Mouse (Mus musculus) heart, adult 2 months (tissue): Measurements from ENCODE around the gene Fkbp10. TPM values are rescaled to one million over a fixed set of nuclear protein-coding genes. Genes with fewer than 3 reads are reported as not detected.

Source experiments
- DNase-seq, 2 experiments: peaks; one replicate each; pipeline ENCODE4 v3.0.0; 2021
- H3K27ac ChIP-seq: fragments of 200-600 bp; 2 replicates; pipeline ENCODE4 v1.8.1; 2022
- H3K27me3 ChIP-seq: fragments of 200-500 bp; 2 replicates; pipeline ENCODE4 v1.6.1; 2012; ENCODE audit warnings: mild to moderate bottlenecking, low read length, inconsistent platforms, mixed read lengths; ENCODE audit not compliant: control insufficient read depth, insufficient read depth
- H3K36me3 ChIP-seq: fragments of 200-500 bp; 2 replicates; pipeline ENCODE4 v1.6.1; 2012; ENCODE audit warnings: low read length, inconsistent platforms; ENCODE audit not compliant: control insufficient read depth, insufficient read depth
- H3K4me1 ChIP-seq: fragments of 200-500 bp; 2 replicates; pipeline ENCODE4 v1.6.1; 2011; ENCODE audit warnings: low read length; ENCODE audit not compliant: control insufficient read depth, insufficient read depth
- H3K4me3 ChIP-seq: fragments of 200-600 bp; 2 replicates; pipeline ENCODE4 v1.8.1; 2022
- H3K79me2 ChIP-seq: fragments of 200-500 bp; replicated peaks from 2 replicates; pipeline ENCODE4 v1.6.1; 2012; ENCODE audit warnings: mild to moderate bottlenecking, inconsistent platforms, low read length, moderate library complexity, mixed read lengths; ENCODE audit not compliant: control insufficient read depth, insufficient read depth
- H3K9ac ChIP-seq: fragments of 200-500 bp; 2 replicates; pipeline ENCODE4 v1.6.1; 2012; ENCODE audit warnings: low read depth, mild to moderate bottlenecking, control low read depth, inconsistent platforms, low read length, mixed read lengths
- CTCF ChIP-seq: fragments of 200-600 bp; IDR thresholded peaks from 2 replicates; pipeline ENCODE4 v1.8.1; 2022; ENCODE audit warnings: antibody characterized with exemption, mild to moderate bottlenecking, moderate library complexity
- EP300 ChIP-seq: fragments of 200-500 bp; IDR thresholded peaks from 2 replicates; pipeline ENCODE4 v1.6.1; 2011; ENCODE audit warnings: low read depth, low read length, control low read depth; ENCODE audit not compliant: insufficient read depth
- POLR2A ChIP-seq: fragments of 200-500 bp; IDR thresholded peaks from 2 replicates; pipeline ENCODE4 v1.6.1; 2011; ENCODE audit warnings: mild to moderate bottlenecking, low read depth, low read length, control low read depth; ENCODE audit not compliant: insufficient read depth
- WGBS: fragments of 180-500 bp; shearing (Covaris S2); methylation state at CpG from one replicate; pipeline ENCODE4 v1.1.7; 2018; 5-methylcytosine and 5-hydroxymethylcytosine counted together
- intact Hi-C: fragments of 180-260 bp; cut with DNase I; formaldehyde crosslinking; loops from one replicate; pipeline ENCODE4 v1.15.1; 2025
- polyA plus RNA-seq: library from polyadenylated mRNA; depleted of rRNA; stranded (reverse); fragments of >200 nt; gene quantifications from 2 replicates; pipeline ENCODE4 v1.2.3, GENCODE M21; 2012
- total RNA-seq, 2 experiments: library from RNA; stranded (reverse); gene quantifications; 2 replicates each; pipeline ENCODE4 v1.2.3; 2021

The Fkbp10 gene
- total and polyA plus RNA-seq, 3 experiments = 7.4 to 24.8 (median 7.5) TPM

DNA sequence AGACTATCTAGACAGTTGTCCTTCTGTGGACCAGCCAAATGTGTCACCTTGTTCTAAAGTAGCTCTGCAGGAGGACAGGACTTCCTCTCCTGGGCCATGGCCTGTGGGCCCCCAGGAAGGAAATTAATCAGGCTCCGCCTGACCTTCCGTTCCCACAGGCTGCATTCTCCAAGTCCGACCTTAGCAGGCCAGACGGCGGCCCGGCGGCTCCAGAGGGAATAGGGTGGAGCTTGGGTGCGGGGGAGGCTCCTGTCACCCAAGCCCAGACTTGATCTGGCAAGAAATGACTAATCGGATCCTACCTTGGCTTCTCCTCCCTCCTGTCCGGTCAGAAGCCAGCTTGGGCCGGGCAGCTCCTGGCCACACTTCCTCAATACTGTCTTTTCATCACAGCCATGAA lies 20.3 kb upstream of the Fkbp10 start:
- peak; percentile 87 to 92 for DNase-seq
- no peaks in the 10 kb centered on the region for H3K27me3 ChIP-seq
- 1% methylated on average over 11 of the region's 11 CpGs for WGBS

GRCm38 (mm10) chr11:100395861-100396631 lies 19.5 kb upstream of the Fkbp10 start:
- H3K27me3 ChIP-seq = no peaks in the 10 kb centered on the region
- intact Hi-C loops = loop anchor here (5.0 to 10.0 kb wide), 2 partner anchors 569 to 666 kb away; no protein-coding TSS in a partner anchor
- peak; percentile 69 to 71 for DNase-seq
- peak overlapping the region; percentile 95 for H3K9ac ChIP-seq
- TF ChIP-seq EP300 (peak; percentile 50; the same call in 1 of the 2 replicates), POLR2A (peak; percentile 50), CTCF (0 out of 2 replicates have a peak, but pooled peaks have one; percentile 6)
- peaks cover 25% of the 10 kb centered on the region for H3K36me3 ChIP-seq
- peak overlapping the region; percentile 98 for H3K27ac ChIP-seq
- peak overlapping the region; percentile 100 for H3K4me3 ChIP-seq
- 8% methylated on average over 17 of the region's 17 CpGs for WGBS
- peaks cover 42% of the 10 kb centered on the region for H3K4me1 ChIP-seq
- peaks cover 2% of the 10 kb centered on the region; the same call in 1 of the 2 replicates for H3K79me2 ChIP-seq

More for the DNA sequence above, 20.3 kb upstream of the Fkbp10 start:
- Histone ChIP-seq H3K79me2 (peaks cover 2% of the 10 kb centered on the region; the same call in 1 of the 2 replicates), H3K36me3 (peaks cover 25% of the 10 kb centered on the region), H3K27ac (peak overlapping the region; percentile 98), H3K9ac (peak overlapping the region; percentile 95), H3K4me3 (peak overlapping the region; percentile 100), H3K4me1 (peaks cover 46% of the 10 kb centered on the region)
- intact Hi-C loops = loop anchor here (5.0 to 10.0 kb wide), 2 partner anchors 570 to 667 kb away; no protein-coding TSS in a partner anchor
- TF ChIP-seq EP300 = peak; percentile 94
- TF ChIP-seq CTCF = no peak
- TF ChIP-seq POLR2A = peak; percentile 40; the same call in 1 of the 2 replicates

DNA sequence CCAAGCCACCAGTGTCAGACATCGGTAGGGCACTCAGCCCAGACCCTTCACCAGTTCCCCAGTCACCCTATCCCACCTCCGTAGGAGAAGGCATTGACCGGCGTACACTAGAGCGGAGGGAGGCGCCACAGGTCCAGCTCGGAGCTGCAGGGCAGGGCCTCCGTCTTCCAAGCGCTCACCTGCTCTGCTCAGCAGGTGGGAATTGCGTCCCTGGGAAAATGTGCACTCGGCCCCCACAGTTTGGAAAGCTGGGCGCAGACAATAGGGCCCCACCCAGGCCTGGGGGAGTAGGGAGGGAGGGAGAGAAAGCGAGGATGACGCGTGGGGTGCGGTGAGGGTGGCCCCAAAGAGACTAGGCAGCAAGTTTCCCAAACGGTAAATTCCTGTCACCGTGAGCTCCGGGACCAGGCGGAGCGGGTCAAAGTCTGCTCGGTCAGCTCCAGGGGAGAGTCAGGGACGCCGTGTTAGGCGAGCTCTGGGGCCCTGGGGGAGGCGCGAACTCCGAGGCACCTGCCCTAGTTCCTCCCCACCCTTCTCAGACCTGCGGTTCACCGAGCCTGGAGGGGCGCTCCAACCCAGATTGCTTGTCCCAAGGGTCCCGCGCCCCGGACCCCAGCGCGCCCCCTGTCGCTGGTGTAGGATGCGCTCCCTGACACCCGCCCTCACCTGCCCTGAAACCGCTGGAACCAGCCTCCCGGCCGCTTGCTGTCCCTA lies 18.5 kb upstream of the Fkbp10 start:
- TF ChIP-seq EP300 (no peak), CTCF (peak; percentile 76)
- H3K4me1 ChIP-seq = peaks cover 39% of the 10 kb centered on the region
- peak overlapping the region; percentile 98 for H3K27ac ChIP-seq
- under 1% methylated on average over 42 of the region's 42 CpGs for WGBS
- intact Hi-C loops = loop anchor here (5.0 to 10.0 kb wide), 2 partner anchors 568 to 665 kb away; no protein-coding TSS in a partner anchor
- no peaks in the 10 kb centered on the region for H3K27me3 ChIP-seq
- DNase-seq = peak; percentile 70 to 76
- H3K4me3 ChIP-seq = peak overlapping the region; percentile 100
- peaks cover 20% of the 10 kb centered on the region for H3K36me3 ChIP-seq
- peak overlapping the region; percentile 95 for H3K9ac ChIP-seq
- H3K79me2 ChIP-seq = peaks cover 2% of the 10 kb centered on the region; the same call in 1 of the 2 replicates

DNA sequence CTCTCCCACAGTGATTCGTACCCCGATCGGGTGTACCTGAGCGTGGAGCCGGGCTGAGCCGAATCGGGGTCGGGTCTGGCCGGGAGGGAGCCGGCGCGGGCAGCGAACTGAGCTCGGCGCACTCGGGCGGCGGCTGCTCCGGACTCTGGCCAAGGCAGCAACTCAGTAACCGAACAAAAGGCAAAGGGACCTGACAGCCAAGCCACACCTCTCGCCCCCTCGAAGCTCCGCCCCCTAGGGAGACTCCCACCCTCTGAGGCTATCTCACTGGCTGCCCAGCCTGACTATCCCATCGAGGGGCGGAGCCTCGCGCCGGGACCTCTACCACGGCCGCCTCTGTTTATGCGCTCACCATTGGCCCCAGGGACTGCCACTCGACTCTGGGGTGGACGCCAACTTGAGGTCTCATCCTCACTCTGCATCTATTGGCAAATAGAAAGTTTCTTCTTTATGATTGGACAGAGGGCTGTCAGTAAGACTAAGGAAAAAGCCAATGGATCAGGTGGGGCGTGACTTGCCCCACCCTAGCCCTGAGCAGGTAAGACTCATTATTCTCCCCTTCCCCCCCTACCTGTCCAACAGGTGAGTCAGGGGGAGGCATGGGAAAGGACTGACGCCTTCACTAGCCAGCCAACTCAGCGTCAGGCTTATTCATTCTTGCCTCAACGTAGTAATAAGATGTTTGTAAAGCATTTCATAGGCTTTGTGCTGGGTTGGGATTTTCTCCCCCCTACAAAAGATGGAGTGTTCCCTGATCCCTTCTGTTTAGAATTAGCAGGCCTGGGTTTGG lies 17.7 kb upstream of the Fkbp10 start, which contains the start of gene Jup:
TSS of gene Jup (minus strand) at position 164 of the 790 bp plus-strand sequence.
- Histone ChIP-seq H3K36me3 (peaks cover 17% of the 10 kb centered on the region), H3K9ac (peak within 1 kb of the TSS; percentile 95), H3K4me1 (peaks cover 36% of the 10 kb centered on the region), H3K79me2 (peaks cover 2% of the 10 kb centered on the region; the same call in 1 of the 2 replicates), H3K4me3 (peak within 1 kb of the TSS; percentile 100), H3K27me3 (no peaks in the 10 kb centered on the region), H3K27ac (peak within 1 kb of the TSS; percentile 98)
- TF ChIP-seq POLR2A (peak; percentile 99), CTCF (no peak)
- DNase-seq = peak; percentile 99 to 100
- 2% methylated on average over 37 of the region's 37 CpGs for WGBS
- intact Hi-C loops = loop anchor here (5.0 to 10.0 kb wide), 2 partner anchors 567 to 665 kb away; no protein-coding TSS in a partner anchor

DNA sequence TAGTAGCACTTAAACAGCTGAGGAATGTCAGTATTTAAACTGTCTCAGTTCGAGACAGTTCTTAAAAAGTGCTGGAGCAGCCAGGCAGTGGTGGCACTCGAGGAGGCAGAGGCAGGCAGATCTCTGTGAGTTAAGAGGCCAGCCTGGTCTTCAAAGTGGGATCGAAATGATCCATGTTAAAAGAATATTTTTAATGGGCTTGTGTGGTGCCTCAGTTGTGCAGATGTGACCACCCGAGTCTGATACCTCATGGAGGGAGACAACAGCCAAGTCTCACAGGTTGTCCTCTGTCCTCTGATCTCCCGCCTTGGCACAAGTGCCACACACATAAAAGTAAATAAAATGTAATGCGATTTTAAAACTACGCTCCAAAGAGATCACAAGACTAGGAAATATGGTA lies 17.0 kb upstream of the Fkbp10 start:
- DNase-seq = no peak
- WGBS = 93% methylated on average over 7 of the region's 7 CpGs
- Histone ChIP-seq H3K9ac (no peak overlapping the region), H3K79me2 (no peaks in the 10 kb centered on the region), H3K4me1 (peaks cover 34% of the 10 kb centered on the region), H3K4me3 (no peak overlapping the region), H3K36me3 (peaks cover 11% of the 10 kb centered on the region), H3K27me3 (no peaks in the 10 kb centered on the region), H3K27ac (peak overlapping the region; percentile 80)
- intact Hi-C loops = loop anchor here (5.0 to 10.0 kb wide), 2 partner anchors 566 to 664 kb away; no protein-coding TSS in a partner anchor
- TF ChIP-seq EP300 = no peak
- TF ChIP-seq CTCF = no peak
- no peak for TF ChIP-seq POLR2A
